Comparison of ENCODE assay signal across 15 mouse cellular contexts in the genomic region with DNA sequence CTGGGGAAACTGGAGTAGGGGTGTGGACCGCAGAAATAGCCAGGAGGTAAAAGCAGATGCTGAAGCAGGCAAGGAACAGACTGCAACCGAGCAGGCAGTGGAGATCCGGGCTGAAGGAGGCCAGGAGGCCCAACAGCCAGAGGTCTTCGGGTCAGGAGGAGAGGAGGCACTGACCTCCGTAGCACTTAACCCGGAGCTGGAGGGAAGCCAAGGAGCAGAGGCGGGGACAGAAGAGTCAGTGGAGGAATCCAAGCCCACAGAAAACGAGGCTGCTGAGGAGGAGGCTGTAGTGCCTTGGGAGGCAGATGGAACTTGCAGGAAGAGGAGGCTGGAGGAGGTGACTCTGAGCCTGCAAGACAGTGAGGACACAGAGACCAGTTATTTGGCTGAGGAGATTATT. TPM values are rescaled to one million over a fixed set of nuclear protein-coding genes. Genes with fewer than 3 reads are reported as not detected.
DNase-seq lines count a peak whose midpoint lies in the region; ATAC-seq and TF ChIP-seq lines count a peak whose summit lies in the region.
"Had no signal": no experiment of that assay in that cellular context is flagged by ENCODE, and none has a peak within 500 bp of the region (broad histone marks: within the 10 kb centered on the region; RNA-seq: fewer than 3 reads in every experiment).

No protein-coding gene starts in this region.

- peak; percentile 45 to 60 for DNase-seq in adrenal gland, adult (ENCODE audit: inconsistent age in 2 of 2, low spot score in 1 of 2)
- DNase-seq in adrenal gland, postnatal 25 days: no peak
- DNase-seq in liver, postnatal 0 days: peak; percentile 38
- no peak for DNase-seq in liver
- DNase-seq in limb, embryonic 14.5 days (ENCODE audit: low spot score): no peak
- DNase-seq in layer of hippocampus, postnatal 25 days (ENCODE audit: extremely low spot score in 1 of 2, low spot score in 1 of 2): no peak
- no peak for DNase-seq in spleen, postnatal 10 days (ENCODE audit: low spot score in 2 of 2)
- DNase-seq: left cerebral cortex, postnatal 4 days; thymus, postnatal 14 days had no signal

- TF ChIP-seq POLR2A in limb, embryonic 14.5 days (IDR thresholded peaks at IDR 0.05; ENCODE audit: borderline replicate concordance, extremely low read depth, insufficient read depth, insufficient read length): no peak

- no peak for TF ChIP-seq CTCF in liver, postnatal 0 days (IDR thresholded peaks at IDR 0.05; ENCODE audit: low read depth)
- TF ChIP-seq CTCF in intestine, postnatal 0 days (IDR thresholded peaks at IDR 0.05; ENCODE audit: low read depth): no peak

- TF ChIP-seq EP300 in liver, postnatal 0 days (IDR thresholded peaks at IDR 0.05; ENCODE audit: low read depth): no peak

- peak overlapping the region; percentile 68; the same call in 1 of the 2 replicates for H3K27ac ChIP-seq in liver, postnatal 0 days (ENCODE audit: low read depth)
- H3K27ac ChIP-seq in limb, embryonic 14.5 days (replicated peaks; ENCODE audit: low read depth, low read length): no peak overlapping the region
- no peak overlapping the region for H3K27ac ChIP-seq in intestine, postnatal 0 days (ENCODE audit: low read depth, low read length)
- H3K27ac ChIP-seq: heart, embryonic 13.5 days had no signal

- H3K4me2 ChIP-seq in liver, postnatal 0 days (ENCODE audit: low read depth, low read length): peak overlapping the region; percentile 84; the same call in 1 of the 2 replicates
- H3K4me2 ChIP-seq in limb, embryonic 14.5 days (replicated peaks; ENCODE audit: low read depth, low read length, severe bottlenecking): no peak overlapping the region
- no peak overlapping the region for H3K4me2 ChIP-seq in intestine, postnatal 0 days (replicated peaks; ENCODE audit: low read depth)
- H3K4me2 ChIP-seq: midbrain, embryonic 11.5 days had no signal

- WGBS in liver, postnatal 0 days (ENCODE audit: insufficient replicate concordance): 54% methylated on average over 8 of the region's 8 CpGs
- WGBS in limb, embryonic 14.5 days: 54% methylated on average over 8 of the region's 8 CpGs
- WGBS in intestine, postnatal 0 days: 35% methylated on average over 8 of the region's 8 CpGs

- no peaks in the 10 kb centered on the region for H3K36me3 ChIP-seq in liver, postnatal 0 days (replicated peaks; ENCODE audit: insufficient read depth, low read length)
- no peaks in the 10 kb centered on the region for H3K36me3 ChIP-seq in limb, embryonic 14.5 days (ENCODE audit: control insufficient read depth, insufficient read depth, low read length)
- no peaks in the 10 kb centered on the region for H3K36me3 ChIP-seq in intestine, postnatal 0 days (ENCODE audit: control insufficient read depth, insufficient read depth)
- H3K36me3 ChIP-seq: heart, embryonic 13.5 days had no signal

- H3K9me3 ChIP-seq in liver, postnatal 0 days (ENCODE audit: low read length): no peaks in the 10 kb centered on the region
- no peaks in the 10 kb centered on the region for H3K9me3 ChIP-seq in limb, embryonic 14.5 days (ENCODE audit: control insufficient read depth, low read length)
- no peaks in the 10 kb centered on the region for H3K9me3 ChIP-seq in intestine, postnatal 0 days (ENCODE audit: control insufficient read depth)
- H3K9me3 ChIP-seq: heart, embryonic 13.5 days had no signal

- H3K27me3 ChIP-seq in liver, postnatal 0 days (ENCODE audit: insufficient read depth, low read length): no peaks in the 10 kb centered on the region
- no peaks in the 10 kb centered on the region for H3K27me3 ChIP-seq in limb, embryonic 14.5 days (ENCODE audit: control insufficient read depth, insufficient read depth, low read length)
- 0 out of 2 replicates have a peak, but pooled peaks cover 2% of the 10 kb centered on the region for H3K27me3 ChIP-seq in intestine, postnatal 0 days (replicated peaks; ENCODE audit: control insufficient read depth, insufficient read depth, low read length)

- ATAC-seq in liver, postnatal 0 days: no peak
- no peak for ATAC-seq in limb, embryonic 14.5 days (ENCODE audit: low FRiP score, low read depth)
- ATAC-seq in intestine, postnatal 0 days: no peak

- peaks cover 14% of the 10 kb centered on the region for H3K4me1 ChIP-seq in liver, postnatal 0 days (ENCODE audit: insufficient read depth)
- peaks cover 3% of the 10 kb centered on the region; the same call in 1 of the 2 replicates for H3K4me1 ChIP-seq in limb, embryonic 14.5 days (ENCODE audit: control insufficient read depth, insufficient read depth, low read length)
- H3K4me1 ChIP-seq in intestine, postnatal 0 days (replicated peaks; ENCODE audit: control insufficient read depth, insufficient read depth, low read length): no peaks in the 10 kb centered on the region

- H3K4me3 ChIP-seq in liver, postnatal 0 days (ENCODE audit: low read depth, low read length): no peak overlapping the region
- no peak overlapping the region for H3K4me3 ChIP-seq in limb, embryonic 14.5 days (replicated peaks; ENCODE audit: low read length)
- no peak overlapping the region for H3K4me3 ChIP-seq in intestine, postnatal 0 days (ENCODE audit: low read depth, low read length)

- no peak overlapping the region; the same call in 1 of the 2 replicates for H3K9ac ChIP-seq in liver, postnatal 0 days (replicated peaks)
- H3K9ac ChIP-seq in limb, embryonic 14.5 days (ENCODE audit: low read depth, low read length, severe bottlenecking): 0 out of 2 replicates have a peak overlapping the region, but pooled peaks have one; percentile 38
- no peak overlapping the region for H3K9ac ChIP-seq in intestine, postnatal 0 days (ENCODE audit: low read depth, low read length)

RNA-seq across cellular contexts. Expression of gene Cln3, which starts 1.2 kb away (rescaled TPM):
- total RNA-seq in adrenal gland, postnatal 25 days (2021): 31.7 and 42.7 TPM in 2 replicates
- polyA plus RNA-seq in liver, postnatal 0 days (2015; fragmentation: Nextera tagmentation; extraction: Ambion mirVana): 12.3 and 14.6 TPM in 2 replicates
- 55.4 and 81.7 TPM in 2 replicates for polyA plus RNA-seq in limb, embryonic 14.5 days (2012; rRNA removed)
- 34.6 and 35.5 TPM in 2 replicates for polyA plus RNA-seq in limb, embryonic 14.5 days (2014; fragmentation: Nextera tagmentation; extraction: Ambion mirVana)
- total RNA-seq in layer of hippocampus, postnatal 25 days (2021): 10 to 100 TPM; 30.3 to 37.4 TPM
- polyA plus RNA-seq in intestine, postnatal 0 days (2015; fragmentation: Nextera tagmentation; extraction: Ambion mirVana): 62.9 and 66.6 TPM in 2 replicates

RNA-seq across cellular contexts. Expression of gene Apobr, which starts 2.1 kb away (rescaled TPM):
- 1.4 and 3.2 TPM in 2 replicates for total RNA-seq in adrenal gland, postnatal 25 days (2021)
- polyA plus RNA-seq in liver, postnatal 0 days (2015; fragmentation: Nextera tagmentation; extraction: Ambion mirVana): 3.0 and 4.0 TPM in 2 replicates
- 0.96 and 1.0 TPM in 2 replicates for polyA plus RNA-seq in limb, embryonic 14.5 days (2012; rRNA removed)
- polyA plus RNA-seq in limb, embryonic 14.5 days (2014; fragmentation: Nextera tagmentation; extraction: Ambion mirVana): 1.1 and 1.5 TPM in 2 replicates
- 1 to 10 TPM in 1 of 2 experiments, under 1 TPM in 1; 0.28 to 1.1 TPM for total RNA-seq in layer of hippocampus, postnatal 25 days (2021)
- polyA plus RNA-seq in intestine, postnatal 0 days (2015; fragmentation: Nextera tagmentation; extraction: Ambion mirVana): 0.44 and 0.57 TPM in 2 replicates

RNA-seq across cellular contexts. Expression of gene Il27, which starts 7.9 kb away (rescaled TPM):
- not detected in 2 replicates for total RNA-seq in adrenal gland, postnatal 25 days (2021)
- 0.18 and 0.21 TPM in 2 replicates for polyA plus RNA-seq in liver, postnatal 0 days (2015; fragmentation: Nextera tagmentation; extraction: Ambion mirVana)
- polyA plus RNA-seq in limb, embryonic 14.5 days (2012; rRNA removed): not detected in 2 replicates
- polyA plus RNA-seq in limb, embryonic 14.5 days (2014; fragmentation: Nextera tagmentation; extraction: Ambion mirVana): not detected in 2 replicates
- total RNA-seq in layer of hippocampus, postnatal 25 days (2021): not detected
- 0.14 TPM in 1 of 2 replicates, not detected in the other for polyA plus RNA-seq in intestine, postnatal 0 days (2015; fragmentation: Nextera tagmentation; extraction: Ambion mirVana)
- total RNA-seq: left cerebral cortex, postnatal 4 days; MEL had no signal
- polyA plus RNA-seq: brain, embryonic 14.5 days; heart, embryonic 13.5 days; intestine, embryonic 14.5 days; midbrain, embryonic 11.5 days had no signal

RNA-seq across cellular contexts. Expression of gene Eif3c, which starts 20.6 kb away (rescaled TPM):
- 256 and 282 TPM in 2 replicates for total RNA-seq in adrenal gland, postnatal 25 days (2021)
- 78.4 and 90.9 TPM in 2 replicates for polyA plus RNA-seq in liver, postnatal 0 days (2015; fragmentation: Nextera tagmentation; extraction: Ambion mirVana)
- polyA plus RNA-seq in limb, embryonic 14.5 days (2012; rRNA removed): 107 and 115 TPM in 2 replicates
- polyA plus RNA-seq in limb, embryonic 14.5 days (2014; fragmentation: Nextera tagmentation; extraction: Ambion mirVana): 169 and 171 TPM in 2 replicates
- 100 to 1,000 TPM; 184 to 193 TPM for total RNA-seq in layer of hippocampus, postnatal 25 days (2021)
- polyA plus RNA-seq in intestine, postnatal 0 days (2015; fragmentation: Nextera tagmentation; extraction: Ambion mirVana): 141 and 150 TPM in 2 replicates

RNA-seq across cellular contexts. Expression of gene Nupr1, which starts 43.8 kb away (rescaled TPM):
- 12.1 and 20.7 TPM in 2 replicates for total RNA-seq in adrenal gland, postnatal 25 days (2021)
- 4.0 and 4.5 TPM in 2 replicates for polyA plus RNA-seq in liver, postnatal 0 days (2015; fragmentation: Nextera tagmentation; extraction: Ambion mirVana)
- 5.8 and 11.6 TPM in 2 replicates for polyA plus RNA-seq in limb, embryonic 14.5 days (2012; rRNA removed)
- 10.9 and 19.2 TPM in 2 replicates for polyA plus RNA-seq in limb, embryonic 14.5 days (2014; fragmentation: Nextera tagmentation; extraction: Ambion mirVana)
- 1 to 10 TPM; 5.8 to 8.6 TPM for total RNA-seq in layer of hippocampus, postnatal 25 days (2021)
- 28.2 and 30.8 TPM in 2 replicates for polyA plus RNA-seq in intestine, postnatal 0 days (2015; fragmentation: Nextera tagmentation; extraction: Ambion mirVana)

Comparison
In these comparisons a context has a peak if more than half of its experiments do, and no peak if none do; other contexts are left out.
1. DNase-seq: peak in adrenal gland, adult (2 of 2) and liver, postnatal 0 days (single experiment); none in adrenal gland, postnatal 25 days (single experiment), liver (single experiment), limb, embryonic 14.5 days (single experiment), layer of hippocampus, postnatal 25 days (0 of 2) and spleen, postnatal 10 days (0 of 2).